Mouse (Mus musculus) urinary bladder, postnatal 10 days (tissue): ENCODE measurements around the gene Rnf44.

ENCODE experiments used
- DNase-seq: peaks from one replicate; pipeline ENCODE4 v3.0.0; 2022; ENCODE audit warnings: low spot score

Gene Rnf44

GRCm38 (mm10) chr13:54686139-54687053 is 7.3 kb downstream of the Rnf44 start:
- DNase-seq, result no peak

GRCm38 (mm10) chr13:54685174-54685573 is 8.5 kb downstream of the Rnf44 start:
- DNase-seq, result no peak

GRCm38 (mm10) chr13:54684140-54684896 is 9.4 kb downstream of the Rnf44 start:
- no peak for DNase-seq

GRCm38 (mm10) chr13:54683301-54683700 is 10.4 kb downstream of the Rnf44 start:
- no peak for DNase-seq

GRCm38 (mm10) chr13:54681291-54681690 is 12.4 kb downstream of the Rnf44 start:
- DNase-seq, result no peak

GRCm38 (mm10) chr13:54680184-54680853 is 13.4 kb downstream of the Rnf44 start:
- DNase-seq, result no peak

- no peak for DNase-seq
Measured at GRCm38 (mm10) chr13:54678263-54678662, 15.4 kb downstream of the Rnf44 start.

GRCm38 (mm10) chr13:54675895-54676590 is 17.7 kb downstream of the Rnf44 start:
- no peak for DNase-seq

- DNase-seq, result no peak
Measured at GRCm38 (mm10) chr13:54670491-54670890, 23.2 kb downstream of the Rnf44 start.

GRCm38 (mm10) chr13:54665062-54665461 is 28.6 kb downstream of the Rnf44 start:
- DNase-seq, result no peak

- DNase-seq, result no peak
Measured at GRCm38 (mm10) chr13:54664509-54664908, 29.2 kb downstream of the Rnf44 start.

- DNase-seq, result no peak
Measured at GRCm38 (mm10) chr13:54663999-54664398, 29.7 kb downstream of the Rnf44 start.

- no peak for DNase-seq
Measured at GRCm38 (mm10) chr13:54661358-54661757, 32.3 kb downstream of the Rnf44 start.

GRCm38 (mm10) chr13:54660877-54661276 is 32.8 kb downstream of the Rnf44 start:
- DNase-seq, result no peak

- DNase-seq, result no peak
Measured at GRCm38 (mm10) chr13:54650461-54650860, 43.2 kb downstream of the Rnf44 start.

GRCm38 (mm10) chr13:54635011-54635410 is 58.7 kb downstream of the Rnf44 start:
- no peak for DNase-seq

GRCm38 (mm10) chr13:54632731-54633277 is 60.9 kb downstream of the Rnf44 start:
- no peak for DNase-seq
